Mouse (Mus musculus) B cell, adult 62 days (primary cell): ENCODE measurements around the gene Mif. TPM values are rescaled to one million over a fixed set of nuclear protein-coding genes. Genes with fewer than 3 reads are reported as not detected.

ENCODE experiments used
- total RNA-seq: library from RNA; stranded (reverse); gene quantifications from 4 replicates; pipeline ENCODE4 v1.2.4, GENCODE M21; 2023

Gene Mif
- 235 to 250 TPM (median 243 TPM) in 4 replicates for total RNA-seq

DNA sequence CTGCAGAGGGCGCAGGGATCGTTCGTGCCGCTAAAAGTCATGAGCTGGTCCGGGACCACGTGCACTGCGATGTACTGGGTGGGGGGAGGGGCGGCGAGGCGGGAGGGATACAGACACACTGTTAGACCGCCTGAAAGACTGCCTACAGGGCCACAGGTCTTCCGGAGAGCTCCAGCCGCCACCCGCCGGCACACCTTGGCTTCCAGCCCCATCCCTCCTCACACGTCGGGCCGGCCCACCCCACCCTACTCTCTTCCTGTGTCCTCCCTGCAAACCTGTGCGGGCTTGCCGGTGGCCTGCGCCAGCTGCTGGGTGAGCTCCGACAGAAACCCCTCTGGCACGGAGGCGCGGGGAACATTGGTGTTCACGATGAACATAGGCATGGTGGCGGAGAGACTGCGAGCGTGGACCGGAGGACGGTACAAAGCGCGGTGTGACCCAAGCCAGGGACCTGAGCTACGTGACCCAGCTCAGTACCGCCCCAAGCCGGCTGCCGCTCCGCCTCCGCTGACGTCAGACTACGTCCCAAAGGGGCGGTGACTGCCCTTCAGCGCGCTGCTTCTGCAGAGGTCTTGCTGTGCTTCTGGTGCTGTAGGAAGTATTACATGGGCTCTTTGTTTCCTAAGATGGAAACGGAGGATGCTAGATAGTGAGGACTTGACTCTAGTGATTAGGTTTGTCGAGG, at the start of gene Mif:
Gene Mif (minus strand): TSS at position 455 of the 685 bp plus-strand sequence.

GRCm38 (mm10) chr10:75893089-75893750, 33.2 kb upstream of the Mif start, which contains the start of gene Derl3:
Gene Derl3 (plus strand): TSS chr10:75893413.

DNA sequence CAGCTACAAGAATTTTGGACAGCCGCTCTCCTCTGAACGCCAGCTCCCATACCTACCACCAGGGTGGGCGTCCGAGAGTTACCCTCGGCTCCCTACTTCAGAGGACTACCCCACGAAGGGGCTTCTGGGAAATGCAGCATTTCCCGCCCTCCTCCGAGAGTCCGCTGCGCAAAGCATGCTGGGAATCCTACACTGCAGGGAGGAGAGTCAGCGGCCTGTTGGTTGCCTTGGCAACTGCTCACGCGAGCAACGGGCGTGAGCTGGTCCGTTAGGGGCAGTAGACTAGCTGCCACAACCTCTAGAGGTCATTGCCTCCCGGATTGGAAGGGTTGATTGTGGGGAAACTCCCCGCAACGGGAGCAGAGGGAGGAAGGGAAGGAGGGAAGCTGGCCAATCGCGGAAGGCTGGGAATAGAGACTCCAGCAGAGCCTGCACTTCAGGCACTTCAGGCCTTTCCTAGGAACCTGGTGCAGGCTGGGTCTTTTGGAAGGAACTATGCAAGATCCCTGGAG, 22.7 kb downstream of the Mif start, which contains the start of gene Gstt2:
Gene Gstt2 (minus strand): TSS at position 177 of the 512 bp plus-strand sequence.

DNA sequence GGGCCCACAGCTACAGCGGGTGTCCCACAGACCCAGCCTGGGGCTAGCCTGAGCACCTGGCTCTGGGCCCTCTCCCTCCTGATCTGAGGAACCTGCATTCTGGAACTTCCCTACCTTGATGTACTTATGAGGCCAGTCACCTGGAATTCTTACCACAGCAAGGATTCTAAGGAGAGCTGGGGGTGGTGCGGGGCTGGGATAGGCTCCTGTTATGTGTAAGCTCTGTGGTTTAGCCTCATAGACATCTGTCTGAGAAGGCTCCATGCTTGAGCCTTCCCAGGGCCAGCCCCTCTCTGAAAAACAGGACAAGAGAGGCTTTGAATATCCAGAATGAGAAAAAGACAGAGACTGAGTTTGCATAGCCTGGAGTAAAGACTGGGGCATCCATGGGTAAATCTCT, 37.6 kb downstream of the Mif start, which contains the start of gene Gstt4:
Gene Gstt4 (minus strand): TSS at position 101 of the 400 bp plus-strand sequence.

Other genes with a start within 250 kb of the Mif start
- gene Susd2, start 216.2 kb downstream of the Mif start, total RNA-seq = 2.3 to 4.0 TPM (median 3.3 TPM) in 4 replicates
- gene Cabin1, start 95.9 kb downstream of the Mif start, total RNA-seq = 96.5 to 105 TPM (median 99.5 TPM) in 4 replicates
- gene Ddt, start 86.8 kb downstream of the Mif start, total RNA-seq = 24.1 to 35.9 TPM (median 29.8 TPM) in 4 replicates
- not detected in 4 replicates for gene Gm20441, start 79.3 kb downstream of the Mif start, total RNA-seq
- gene Gstt3, start 78.8 kb downstream of the Mif start, total RNA-seq = 7.6 to 9.1 TPM (median 8.3 TPM) in 4 replicates
- gene Gstt1, start 61.7 kb downstream of the Mif start, total RNA-seq = not detected in 4 replicates
- gene Gstt4, start 37.7 kb downstream of the Mif start, total RNA-seq = not detected in 4 replicates
- gene Gstt2, start 22.8 kb downstream of the Mif start, total RNA-seq = 37.4 to 45.9 TPM (median 42.4 TPM) in 4 replicates
- 10.3 to 12.6 TPM (median 11.2 TPM) in 4 replicates for gene Derl3, start 33.2 kb upstream of the Mif start, total RNA-seq
- 71.6 to 74.7 TPM (median 73.8 TPM) in 4 replicates for gene Smarcb1, start 61.4 kb upstream of the Mif start, total RNA-seq
- 126 to 146 TPM (median 143 TPM) in 4 replicates for gene Chchd10, start 72.9 kb upstream of the Mif start, total RNA-seq
- gene Mmp11, start 76.3 kb upstream of the Mif start, total RNA-seq = 3.4 to 9.4 TPM (median 4.8 TPM) in 4 replicates
- gene Gm867, start 80.4 kb upstream of the Mif start, total RNA-seq = not detected in 4 replicates
- gene Vpreb3, start 82.8 kb upstream of the Mif start, total RNA-seq = 104 to 112 TPM (median 109 TPM) in 4 replicates
- gene Gm5134, start 94.3 kb upstream of the Mif start, total RNA-seq = 0.85 to 1.8 TPM (median 0.99 TPM) in 4 replicates
- 12.2 to 17.8 TPM (median 14.5 TPM) in 4 replicates for gene Zfp280b, start 172.4 kb upstream of the Mif start, total RNA-seq